Mouse (Mus musculus) MEL (cell line): ENCODE data around the gene Ctnna2. TPM values are rescaled to one million over a fixed set of nuclear protein-coding genes. Genes with fewer than 3 reads are reported as not detected.

Source experiments
- DNase-seq: peaks from one replicate; pipeline ENCODE4 v3.0.0; 2011; ENCODE audit warnings: low read depth, low spot score
- H3K27ac ChIP-seq: 2 replicates; pipeline ENCODE4 v1.5.1; 2012; ENCODE audit warnings: low read depth, mild to moderate bottlenecking, control low read depth, low read length, moderate library complexity; ENCODE audit not compliant: control insufficient read depth
- H3K27me3 ChIP-seq, 2 experiments: fragments of 150-350 bp in 1 of 2; sonication (generic) in 1 of 2; 2 replicates each; pipeline ENCODE4 v1.6.1; 2012; ENCODE audit warnings: low read length in 2 of 2, mild to moderate bottlenecking in 2 of 2, improper control_type of control experiment in 1 of 2, moderate library complexity in 1 of 2; ENCODE audit not compliant: insufficient read depth in 2 of 2, control insufficient read depth in 1 of 2
- H3K36me3 ChIP-seq, 2 experiments: 2 replicates each; pipeline ENCODE4 v1.6.1; 2012 to 2014; ENCODE audit warnings: low read length in 2 of 2, improper control_type of control experiment in 1 of 2, inconsistent platforms in 1 of 2, mild to moderate bottlenecking in 1 of 2; ENCODE audit not compliant: insufficient read depth in 2 of 2, control insufficient read depth in 1 of 2
- H3K4me1 ChIP-seq, 2 experiments: fragments of 150-350 bp in 1 of 2; sonication (generic) in 1 of 2; 2 replicates each; pipeline ENCODE4 v1.6.1; 2012; ENCODE audit warnings: low read length in 2 of 2, improper control_type of control experiment in 1 of 2, mild to moderate bottlenecking in 1 of 2; ENCODE audit not compliant: insufficient read depth in 2 of 2, control insufficient read depth in 1 of 2
- H3K4me3 ChIP-seq, 2 experiments: fragments of 150-350 bp in 1 of 2; sonication (generic) in 1 of 2; 2 replicates each; pipeline ENCODE4 v1.5.1; 2012; ENCODE audit warnings: low read depth in 2 of 2, low read length in 2 of 2, mild to moderate bottlenecking in 2 of 2, moderate library complexity in 2 of 2, control low read depth in 1 of 2, improper control_type of control experiment in 1 of 2; ENCODE audit not compliant: control insufficient read depth in 1 of 2, insufficient read depth in 1 of 2
- H3K79me2 ChIP-seq: 2 replicates; pipeline ENCODE4 v1.6.1; 2012; ENCODE audit warnings: mild to moderate bottlenecking, low read length, moderate library complexity; ENCODE audit not compliant: control insufficient read depth, poor library complexity, insufficient read depth
- H3K9ac ChIP-seq: 2 replicates; pipeline ENCODE4 v1.6.1; 2012; ENCODE audit warnings: low read depth, mild to moderate bottlenecking, control low read depth, low read length, moderate library complexity; ENCODE audit not compliant: control insufficient read depth, poor library complexity, severe bottlenecking
- H3K9me3 ChIP-seq: fragments of 150-350 bp; sonication (generic); replicated peaks from 2 replicates; pipeline ENCODE4 v1.6.1; 2012; ENCODE audit warnings: mild to moderate bottlenecking, low read length, improper control_type of control experiment, moderate library complexity; ENCODE audit not compliant: insufficient read depth
- BHLHE40 ChIP-seq: IDR thresholded peaks from 2 replicates; pipeline ENCODE4 v1.6.1; 2012; ENCODE audit warnings: low read depth, mild to moderate bottlenecking, inconsistent platforms, low read length, improper control_type of control experiment, borderline replicate concordance
- CHD2 ChIP-seq: IDR thresholded peaks from 2 replicates; pipeline ENCODE4 v1.6.1; 2011; ENCODE audit warnings: low read length, improper control_type of control experiment
- E2F4 ChIP-seq: IDR thresholded peaks from 2 replicates; pipeline ENCODE4 v1.6.1; 2011; ENCODE audit warnings: low read depth, low read length, improper control_type of control experiment, borderline replicate concordance
- GABPA ChIP-seq: IDR thresholded peaks from 2 replicates; pipeline ENCODE4 v1.6.1; 2012; ENCODE audit warnings: low read depth, mild to moderate bottlenecking, inconsistent platforms, low read length, improper control_type of control experiment, moderate library complexity
- GATA1 ChIP-seq: IDR thresholded peaks from 2 replicates; pipeline ENCODE4 v1.6.1; 2011; ENCODE audit warnings: low read depth, low read length, improper control_type of control experiment
- JUND ChIP-seq: IDR thresholded peaks from 2 replicates; pipeline ENCODE4 v1.6.1; 2011; ENCODE audit warnings: low read depth, mild to moderate bottlenecking, improper control_type of control experiment, low read length
- KAT2A ChIP-seq: conservative IDR thresholded peaks from 2 replicates; pipeline ENCODE4 v1.6.1; 2012; ENCODE audit warnings: low read depth, low read length, improper control_type of control experiment, inconsistent platforms
- MEF2A ChIP-seq: IDR thresholded peaks from 2 replicates; pipeline ENCODE4 v1.6.1; 2014; ENCODE audit warnings: low read depth, mild to moderate bottlenecking, inconsistent platforms, low read length, improper control_type of control experiment; ENCODE audit not compliant: poor library complexity, insufficient replicate concordance, severe bottlenecking; ENCODE audit errors: extremely low read depth
- MXI1 ChIP-seq: IDR thresholded peaks from 2 replicates; pipeline ENCODE4 v1.6.1; 2011; ENCODE audit warnings: mild to moderate bottlenecking, low read depth, low read length, improper control_type of control experiment
- MYC ChIP-seq: IDR thresholded peaks from 2 replicates; pipeline ENCODE4 v1.6.1; 2011; ENCODE audit warnings: low read depth, mild to moderate bottlenecking, low read length, improper control_type of control experiment, moderate library complexity
- NELFE ChIP-seq: IDR thresholded peaks from 2 replicates; pipeline ENCODE4 v1.6.1; 2011; ENCODE audit warnings: low read depth, low read length, improper control_type of control experiment
- POLR2A ChIP-seq, 2 experiments: IDR thresholded peaks; 2 replicates each; pipeline ENCODE4 v1.6.1; 2011 to 2012; ENCODE audit warnings: low read length in 2 of 2, mild to moderate bottlenecking in 2 of 2, control low read depth in 1 of 2, improper control_type of control experiment in 1 of 2, low read depth in 1 of 2, moderate library complexity in 1 of 2; ENCODE audit not compliant: control insufficient read depth in 1 of 2, insufficient read depth in 1 of 2, poor library complexity in 1 of 2
- POLR2AphosphoS2 ChIP-seq: IDR thresholded peaks from 2 replicates; pipeline ENCODE4 v1.6.1; 2011; ENCODE audit warnings: low read length, improper control_type of control experiment
- POLR2AphosphoS5 ChIP-seq: IDR thresholded peaks from 2 replicates; pipeline ENCODE4 v1.6.1; 2012; ENCODE audit warnings: low read depth, borderline replicate concordance, mild to moderate bottlenecking, inconsistent platforms, low read length, moderate library complexity, mixed read lengths
- RCOR1 ChIP-seq: IDR thresholded peaks from 2 replicates; pipeline ENCODE4 v1.6.1; 2012; ENCODE audit warnings: low read depth, mild to moderate bottlenecking, inconsistent platforms, low read length, improper control_type of control experiment
- SMC3 ChIP-seq: IDR thresholded peaks from 2 replicates; pipeline ENCODE4 v1.6.1; 2011; ENCODE audit warnings: low read depth, low read length, improper control_type of control experiment
- TAL1 ChIP-seq: IDR thresholded peaks from 2 replicates; pipeline ENCODE4 v1.6.1; 2012; ENCODE audit warnings: mild to moderate bottlenecking, inconsistent platforms, low read length, moderate library complexity, mixed read lengths
- USF2 ChIP-seq, 2 experiments: IDR thresholded peaks; 2 replicates each; pipeline ENCODE4 v1.6.1; 2011 to 2012; ENCODE audit warnings: improper control_type of control experiment in 2 of 2, low read length in 2 of 2, borderline replicate concordance in 1 of 2, inconsistent platforms in 1 of 2, low read depth in 1 of 2, mild to moderate bottlenecking in 1 of 2; ENCODE audit not compliant: insufficient read depth in 1 of 2
- ZKSCAN1 ChIP-seq: IDR thresholded peaks from 2 replicates; pipeline ENCODE4 v1.6.1; 2012; ENCODE audit warnings: low read depth, mild to moderate bottlenecking, inconsistent platforms, low read length, improper control_type of control experiment, moderate library complexity
- ZNF384 ChIP-seq: IDR thresholded peaks from 2 replicates; pipeline ENCODE4 v1.6.1; 2012; ENCODE audit warnings: low read depth, mild to moderate bottlenecking, inconsistent platforms, low read length, improper control_type of control experiment
- polyA plus RNA-seq, 2 experiments: library from polyadenylated mRNA; stranded (reverse) in 1 of 2; unstranded in 1 of 2; fragments of >175 nt in 1 of 2; fragments of >200 nt in 1 of 2; gene quantifications; 2 replicates each; pipeline versions ENCODE4 v1.2.1 to v1.2.4; 2012; ENCODE audit warnings: low replicate concordance in 2 of 2, low read depth in 1 of 2; ENCODE audit not compliant: insufficient read length in 2 of 2, insufficient read depth in 1 of 2, missing spikeins in 1 of 2
- total RNA-seq: library from RNA; depleted of rRNA; stranded (reverse); fragments of 300-350 nt; gene quantifications from 2 replicates; pipeline ENCODE4 v1.2.3, GENCODE M21; 2012

Gene Ctnna2
- total and polyA plus RNA-seq, 3 experiments, result not detected

DNA sequence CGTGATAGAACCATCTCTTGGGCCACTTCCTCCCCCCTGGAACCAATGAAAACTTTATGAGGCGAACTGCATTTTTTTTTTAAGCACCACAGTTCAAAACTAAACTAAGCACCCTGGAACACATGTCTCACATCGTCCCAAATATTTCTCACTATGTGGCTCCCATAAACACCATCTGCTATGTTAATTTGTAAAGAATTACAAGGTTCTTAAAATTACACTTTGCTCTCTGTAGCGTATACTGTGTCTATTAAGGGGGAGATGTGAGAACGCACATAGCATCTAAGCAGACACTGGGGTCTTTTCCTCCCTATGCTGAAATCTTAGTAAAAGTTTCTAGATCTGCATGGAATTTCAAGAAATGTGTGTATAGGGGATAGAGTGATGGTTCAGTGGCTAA lies 822.5 kb downstream of the Ctnna2 start:
- Histone ChIP-seq H3K36me3 (no peaks in the 10 kb centered on the region), H3K4me3 (no peak overlapping the region), H3K27me3 (no peaks in the 10 kb centered on the region), H3K4me1 (no peaks in the 10 kb centered on the region), H3K27ac (no peak overlapping the region), H3K9me3 (no peaks in the 10 kb centered on the region), H3K9ac (no peak overlapping the region), H3K79me2 (no peaks in the 10 kb centered on the region)
- DNase-seq, result no peak
- TF ChIP-seq USF2 (IDR thresholded peaks at IDR 0.05; ENCODE audit: borderline replicate concordance in 1 of 2, insufficient read depth in 1 of 2, low read depth in 1 of 2, low read length in 2 of 2) (no peak), E2F4 (no peak), GABPA (no peak), SMC3 (no peak), NELFE (no peak), RCOR1 (no peak), ZKSCAN1 (no peak)

DNA sequence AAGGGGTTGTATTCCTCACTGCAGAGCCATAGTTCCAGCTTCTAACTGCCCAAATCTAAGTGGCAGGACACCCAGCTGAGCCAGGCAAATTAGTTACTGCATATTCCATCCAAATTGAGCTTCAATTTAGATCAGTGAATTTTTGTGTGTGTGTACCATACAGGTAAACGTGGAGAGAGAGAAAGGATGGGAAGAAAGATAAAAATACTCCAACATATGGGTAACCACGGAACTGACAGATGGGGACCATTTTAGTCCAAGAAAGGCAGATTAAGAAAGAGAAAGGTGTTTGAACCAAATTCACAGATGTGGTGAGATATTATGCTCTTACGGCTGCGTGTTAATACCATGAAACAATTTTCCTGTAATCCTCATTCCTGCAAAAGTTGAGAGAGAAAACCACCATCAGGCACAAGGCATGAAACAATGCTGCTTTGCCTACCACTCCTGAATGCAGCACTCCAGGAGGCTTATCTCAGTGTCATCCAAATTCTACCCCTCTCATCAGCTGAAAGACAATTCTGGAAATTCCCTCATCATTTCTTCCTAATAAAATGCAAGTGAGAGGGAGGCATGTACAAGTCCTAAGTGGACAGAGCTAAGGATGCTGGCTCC lies 840.1 kb downstream of the Ctnna2 start:
- TF ChIP-seq USF2 (IDR thresholded peaks at IDR 0.05; ENCODE audit: borderline replicate concordance in 1 of 2, insufficient read depth in 1 of 2, low read depth in 1 of 2, low read length in 2 of 2) (no peak), MYC (no peak), TAL1 (no peak), BHLHE40 (no peak), KAT2A (no peak), MEF2A (no peak), ZNF384 (no peak), POLR2AphosphoS2 (no peak), GATA1 (no peak), JUND (no peak), POLR2AphosphoS5 (no peak), E2F4 (no peak), POLR2A (IDR thresholded peaks at IDR 0.05; ENCODE audit: control insufficient read depth in 1 of 2, insufficient read depth in 1 of 2, low read depth in 1 of 2, low read length in 2 of 2, poor library complexity in 1 of 2) (no peak), CHD2 (no peak), GABPA (no peak), MXI1 (no peak), RCOR1 (no peak), ZKSCAN1 (no peak)
- H3K36me3 ChIP-seq, result no peaks in the 10 kb centered on the region
- no peaks in the 10 kb centered on the region for H3K9me3 ChIP-seq
- H3K4me1 ChIP-seq, result no peaks in the 10 kb centered on the region
- no peak overlapping the region for H3K9ac ChIP-seq
- H3K79me2 ChIP-seq, result no peaks in the 10 kb centered on the region
- no peak overlapping the region for H3K27ac ChIP-seq
- DNase-seq, result no peak
- no peaks in the 10 kb centered on the region for H3K27me3 ChIP-seq
- H3K4me3 ChIP-seq, result no peak overlapping the region
